Mouse (Mus musculus) CH12.LX (cell line): ENCODE results near the gene Npcd. TPM values are rescaled to one million over a fixed set of nuclear protein-coding genes. Genes with fewer than 3 reads are reported as not detected.

Experiments
- DNase-seq: peaks from one replicate; pipeline ENCODE4 v3.0.0-alpha.2; 2013; ENCODE audit errors: extremely low read depth
- H3K27ac ChIP-seq: 2 replicates; pipeline ENCODE4 v1.5.1; 2012; ENCODE audit warnings: low read depth, mild to moderate bottlenecking, control low read depth, moderate library complexity; ENCODE audit not compliant: insufficient read depth
- H3K27me3 ChIP-seq: replicated peaks from 2 replicates; pipeline ENCODE3; 2012; ENCODE audit warnings: inconsistent platforms
- H3K36me3 ChIP-seq, 2 experiments: replicated peaks in 1 of 2; 2 replicates each; pipeline versions ENCODE3 to v1.6.1; 2012; ENCODE audit warnings: inconsistent platforms in 1 of 2, low read length in 1 of 2, mild to moderate bottlenecking in 1 of 2, mixed read lengths in 1 of 2, moderate library complexity in 1 of 2; ENCODE audit not compliant: control insufficient read depth in 1 of 2, insufficient read depth in 1 of 2
- H3K4me1 ChIP-seq, 2 experiments: 2 replicates each; pipeline ENCODE4 v1.6.1; 2012; ENCODE audit warnings: inconsistent platforms in 1 of 2, moderate library complexity in 1 of 2; ENCODE audit not compliant: insufficient read depth in 2 of 2, control insufficient read depth in 1 of 2
- H3K4me2 ChIP-seq: 2 replicates; pipeline ENCODE4 v1.6.1; 2012; ENCODE audit warnings: low read depth, mild to moderate bottlenecking, control low read depth; ENCODE audit not compliant: poor library complexity, insufficient read depth, severe bottlenecking
- H3K4me3 ChIP-seq, 3 experiments: fragments of 150-350 bp in 1 of 3; sonication (generic) in 1 of 3; replicated peaks in 1 of 3; 2 replicates each; pipeline versions ENCODE3 to v1.5.1; 2011 to 2012; ENCODE audit warnings: low read depth in 2 of 3, low read length in 2 of 3, mild to moderate bottlenecking in 2 of 3, moderate library complexity in 2 of 3, control low read depth in 1 of 3, improper control_type of control experiment in 1 of 3, inconsistent platforms in 1 of 3, mixed read lengths in 1 of 3; ENCODE audit not compliant: poor library complexity in 1 of 3
- H3K79me2 ChIP-seq: replicated peaks from 2 replicates; pipeline ENCODE4 v1.6.1; 2012; ENCODE audit warnings: mild to moderate bottlenecking, moderate library complexity; ENCODE audit not compliant: control insufficient read depth, poor library complexity, insufficient read depth, severe bottlenecking; ENCODE audit errors: extremely low read depth
- H3K9ac ChIP-seq: 2 replicates; pipeline ENCODE4 v1.6.1; 2012; ENCODE audit warnings: low read depth, mild to moderate bottlenecking, control low read depth, moderate library complexity; ENCODE audit not compliant: insufficient read depth
- H3K9me3 ChIP-seq: replicated peaks from 2 replicates; pipeline ENCODE3; 2012; ENCODE audit warnings: low read length, inconsistent platforms, mixed read lengths
- BHLHE40 ChIP-seq: IDR thresholded peaks from 2 replicates; pipeline ENCODE4 v1.6.1; 2011; ENCODE audit warnings: mild to moderate bottlenecking, low read depth, low read length, improper control_type of control experiment
- CHD2 ChIP-seq: IDR thresholded peaks from 2 replicates; pipeline ENCODE4 v1.6.1; 2011; ENCODE audit warnings: low read length, improper control_type of control experiment
- CTCF ChIP-seq, 2 experiments: IDR thresholded peaks in 1 of 2; conservative IDR thresholded peaks in 1 of 2; 2 replicates each; pipeline ENCODE4 v1.5.1; 2011 to 2012; ENCODE audit warnings: low read depth in 2 of 2, low read length in 2 of 2, improper control_type of control experiment in 1 of 2, inconsistent platforms in 1 of 2, mild to moderate bottlenecking in 1 of 2, moderate library complexity in 1 of 2
- E2F4 ChIP-seq: IDR thresholded peaks from 2 replicates; pipeline ENCODE4 v1.6.1; 2011; ENCODE audit warnings: low read depth, low read length, improper control_type of control experiment; ENCODE audit not compliant: insufficient replicate concordance
- EP300 ChIP-seq: IDR thresholded peaks from 2 replicates; pipeline ENCODE4 v1.6.1; 2011; ENCODE audit warnings: low read length, improper control_type of control experiment
- ETS1 ChIP-seq: conservative IDR thresholded peaks from 2 replicates; pipeline ENCODE4 v1.6.1; 2012; ENCODE audit warnings: low read depth, mild to moderate bottlenecking, inconsistent platforms, low read length, improper control_type of control experiment, moderate library complexity
- HCFC1 ChIP-seq: IDR thresholded peaks from 2 replicates; pipeline ENCODE4 v1.6.1; 2012; ENCODE audit warnings: low read depth, mild to moderate bottlenecking, inconsistent platforms, low read length, improper control_type of control experiment
- JUN ChIP-seq: IDR thresholded peaks from 2 replicates; pipeline ENCODE4 v1.6.1; 2011; ENCODE audit warnings: low read depth, mild to moderate bottlenecking, low read length, improper control_type of control experiment, moderate library complexity; ENCODE audit not compliant: insufficient read depth
- JUND ChIP-seq: conservative IDR thresholded peaks from 2 replicates; pipeline ENCODE4 v1.6.1; 2011; ENCODE audit warnings: low read depth, low read length, improper control_type of control experiment
- KAT2A ChIP-seq: IDR thresholded peaks from 2 replicates; pipeline ENCODE4 v1.6.1; 2012; ENCODE audit warnings: low read length, improper control_type of control experiment, inconsistent platforms; ENCODE audit not compliant: insufficient replicate concordance
- MAFK ChIP-seq: IDR thresholded peaks from 2 replicates; pipeline ENCODE4 v1.6.1; 2011; ENCODE audit warnings: low read length, improper control_type of control experiment; ENCODE audit not compliant: insufficient replicate concordance
- MAZ ChIP-seq: IDR thresholded peaks from 2 replicates; pipeline ENCODE4 v1.6.1; 2012; ENCODE audit warnings: low read depth, mild to moderate bottlenecking, inconsistent platforms, low read length, improper control_type of control experiment, moderate library complexity
- MEF2A ChIP-seq: IDR thresholded peaks from 2 replicates; pipeline ENCODE4 v1.6.1; 2014; ENCODE audit warnings: low read depth, mild to moderate bottlenecking, inconsistent platforms, low read length, improper control_type of control experiment, borderline replicate concordance
- MXI1 ChIP-seq: IDR thresholded peaks from 2 replicates; pipeline ENCODE4 v1.6.1; 2011; ENCODE audit warnings: mild to moderate bottlenecking, low read depth, low read length, improper control_type of control experiment
- MYC ChIP-seq: IDR thresholded peaks from 2 replicates; pipeline ENCODE4 v1.6.1; 2011; ENCODE audit warnings: low read depth, mild to moderate bottlenecking, improper control_type of control experiment, low read length
- NELFE ChIP-seq: IDR thresholded peaks from 2 replicates; pipeline ENCODE4 v1.6.1; 2011; ENCODE audit warnings: low read depth, low read length, improper control_type of control experiment
- NRF1 ChIP-seq: IDR thresholded peaks from 2 replicates; pipeline ENCODE4 v1.6.1; 2014; ENCODE audit warnings: low read depth, mild to moderate bottlenecking, inconsistent platforms, low read length, improper control_type of control experiment, moderate library complexity
- POLR2AphosphoS2 ChIP-seq: IDR thresholded peaks from 2 replicates; pipeline ENCODE4 v1.6.1; 2011; ENCODE audit warnings: low read depth, low read length, improper control_type of control experiment
- RAD21 ChIP-seq: IDR thresholded peaks from 2 replicates; pipeline ENCODE4 v1.6.1; 2011; ENCODE audit warnings: low read depth, mild to moderate bottlenecking, low read length, improper control_type of control experiment, moderate library complexity
- RCOR1 ChIP-seq: conservative IDR thresholded peaks from 2 replicates; pipeline ENCODE4 v1.6.1; 2012; ENCODE audit warnings: low read depth, mild to moderate bottlenecking, inconsistent platforms, low read length, improper control_type of control experiment
- TCF12 ChIP-seq: IDR thresholded peaks from 2 replicates; pipeline ENCODE4 v1.6.1; 2014; ENCODE audit warnings: low read depth, mild to moderate bottlenecking, inconsistent platforms, low read length, improper control_type of control experiment
- USF1 ChIP-seq: IDR thresholded peaks from 2 replicates; pipeline ENCODE4 v1.6.1; 2014; ENCODE audit warnings: low read depth, mild to moderate bottlenecking, inconsistent platforms, low read length, improper control_type of control experiment
- ZC3H11A ChIP-seq: IDR thresholded peaks from 2 replicates; pipeline ENCODE4 v1.6.1; 2012; ENCODE audit warnings: low read depth, mild to moderate bottlenecking, inconsistent platforms, low read length, improper control_type of control experiment
- ZNF384 ChIP-seq: IDR thresholded peaks from 2 replicates; pipeline ENCODE4 v1.6.1; 2012; ENCODE audit warnings: low read depth, low read length, improper control_type of control experiment, inconsistent platforms
- dilution Hi-C: fragments of 300-500 bp; cut with MboI; formaldehyde crosslinking; loops from 2 replicates; pipeline ENCODE4 v1.14.3; 2020; ENCODE audit warnings: low sequenced_read_pairs; ENCODE audit not compliant: extremely low pct_unique_long_range_greater_than_20kb, extremely low pct_ligation_motif_present
- in situ Hi-C: fragments of 300-500 bp; cut with MboI; formaldehyde crosslinking; loops from 3 replicates; pipeline ENCODE4 v1.14.3; 2019; ENCODE audit warnings: low sequenced_read_pairs, low pct_ligation_motif_present, low pct_unique_long_range_greater_than_20kb, mixed read lengths
- polyA plus RNA-seq: library from polyadenylated mRNA; unstranded; fragments of >175 nt; gene quantifications from 2 replicates; pipeline ENCODE4 v1.2.1, GENCODE M21; 2012; ENCODE audit warnings: low read depth; ENCODE audit not compliant: insufficient read length
- total RNA-seq, 2 experiments: library from RNA; depleted of rRNA; stranded (reverse); fragments of 300-350 nt in 1 of 2; fragments of >200 nt in 1 of 2; gene quantifications; 2 replicates each; pipeline ENCODE4 v1.2.3; 2012 to 2014

The Npcd gene
- total and polyA plus RNA-seq, 3 experiments = 0.59 TPM; not detected in 2

DNA sequence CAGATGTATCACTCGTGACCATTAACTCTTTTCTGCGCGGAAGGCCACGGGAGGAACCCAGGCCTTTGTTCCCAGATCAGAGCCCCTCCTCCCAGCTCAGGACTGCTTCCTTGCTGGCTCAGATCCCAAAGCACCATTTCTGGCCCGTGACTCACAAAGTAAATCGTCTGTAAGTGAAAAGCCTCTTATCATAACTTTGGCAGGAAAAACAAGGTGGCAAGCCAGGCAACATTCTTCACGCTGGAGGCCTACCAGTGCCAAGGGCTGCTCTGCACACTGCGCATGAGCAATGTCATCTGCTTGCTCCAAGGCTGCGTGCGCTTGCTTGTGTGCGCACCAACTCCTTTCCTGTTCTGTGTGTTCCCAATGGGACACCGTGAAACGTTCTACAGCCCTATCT, 45.3 kb upstream of the Npcd start:
- H3K27ac ChIP-seq = no peak overlapping the region; the same call in 1 of the 2 replicates
- peaks cover 3 to 11% of the 10 kb centered on the region in 2 experiments; a peak in 2 of 4 replicates for H3K4me1 ChIP-seq
- TF ChIP-seq JUN (no peak), BHLHE40 (no peak), CTCF (conservative IDR thresholded peaks at IDR 0.05 in 1 of 2, IDR thresholded peaks at IDR 0.05 in 1 of 2; ENCODE audit: low read depth in 2 of 2, low read length in 2 of 2) (no peak)
- TF ChIP-seq, all 38 proteins: peak for 0
- Histone ChIP-seq H3K9ac (no peak overlapping the region), H3K79me2 (no peaks in the 10 kb centered on the region), H3K4me2 (no peak overlapping the region), H3K36me3 (no peaks in the 10 kb centered on the region), H3K9me3 (no peaks in the 10 kb centered on the region), H3K27me3 (no peaks in the 10 kb centered on the region), H3K4me3 (no peak overlapping the region)
- in situ Hi-C loops = no loop called here
- dilution Hi-C loops = no loop called here
- DNase-seq = no peak

DNA sequence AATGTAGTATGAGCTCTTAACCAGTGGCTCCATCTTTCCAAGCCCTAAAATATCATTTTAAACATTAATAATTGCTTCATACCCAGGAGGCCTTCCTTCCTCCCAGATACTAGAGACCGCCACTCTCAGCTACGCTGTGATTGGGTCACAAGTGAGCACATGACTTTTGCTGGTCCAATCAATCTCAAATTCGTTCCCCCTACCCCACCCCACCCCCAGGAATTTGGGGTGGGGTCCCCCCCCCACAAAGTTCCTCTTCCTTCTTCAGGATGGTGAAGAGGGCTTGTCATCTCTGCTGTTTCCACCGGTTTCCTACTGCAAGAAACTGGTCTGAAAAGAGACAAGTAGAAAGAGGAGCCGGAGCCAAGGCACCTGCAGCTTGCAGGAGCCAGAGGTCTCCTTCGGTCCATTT, 44.7 kb upstream of the Npcd start:
- no peaks in the 10 kb centered on the region for H3K9me3 ChIP-seq
- no peak for DNase-seq
- no peak overlapping the region for H3K4me3 ChIP-seq
- no peaks in the 10 kb centered on the region for H3K79me2 ChIP-seq
- no peak overlapping the region for H3K27ac ChIP-seq
- H3K36me3 ChIP-seq = no peaks in the 10 kb centered on the region
- H3K4me1 ChIP-seq = peaks cover 3 to 11% of the 10 kb centered on the region in 2 experiments; a peak in 2 of 4 replicates
- TF ChIP-seq POLR2AphosphoS2 (no peak), ZC3H11A (no peak), EP300 (no peak), JUN (no peak), NRF1 (no peak), ETS1 (no peak), MAFK (no peak), MAZ (no peak), JUND (no peak), CTCF (conservative IDR thresholded peaks at IDR 0.05 in 1 of 2, IDR thresholded peaks at IDR 0.05 in 1 of 2; ENCODE audit: low read depth in 2 of 2, low read length in 2 of 2) (no peak), TCF12 (no peak)
- TF ChIP-seq, all 38 proteins: peak for 0
- dilution Hi-C loops (no loop called here), in situ Hi-C loops (no loop called here)
- Histone ChIP-seq H3K27me3 (no peaks in the 10 kb centered on the region), H3K4me2 (no peak overlapping the region), H3K9ac (no peak overlapping the region)

DNA sequence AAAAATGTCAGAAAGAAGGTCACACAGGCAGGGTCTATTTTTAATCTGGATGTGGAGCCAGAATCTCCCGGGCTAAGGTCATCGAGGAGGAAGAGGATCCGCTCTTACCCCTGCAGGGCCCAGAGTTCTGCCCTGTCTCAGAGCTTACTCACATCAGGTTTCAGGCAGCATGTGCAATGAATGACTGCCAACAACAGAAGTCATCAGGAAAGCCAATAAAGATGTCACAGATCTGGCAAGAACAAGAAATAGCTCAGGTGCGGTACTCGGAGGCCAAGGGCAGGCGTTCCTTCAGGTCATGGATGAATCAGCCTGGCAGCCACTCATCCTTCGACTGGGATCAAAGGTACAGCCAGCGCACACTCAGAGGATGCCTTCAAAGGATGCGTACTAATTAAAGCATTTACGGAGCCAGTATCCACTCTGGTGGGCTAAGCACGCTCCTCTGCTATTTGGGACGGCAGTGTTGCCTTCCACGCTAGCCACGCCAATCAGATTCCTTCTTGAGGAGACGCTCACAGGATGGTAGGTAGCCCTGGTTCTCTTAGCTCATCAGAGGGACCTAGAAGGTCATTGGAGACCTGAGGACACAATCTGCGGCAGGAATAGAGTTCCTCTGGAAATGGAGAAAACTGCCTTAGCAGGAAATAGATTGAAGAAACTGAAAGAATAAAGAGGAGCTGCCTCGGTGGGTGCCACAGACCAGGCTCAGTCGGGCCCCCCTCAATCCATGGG, 41.4 kb upstream of the Npcd start:
- H3K27me3 ChIP-seq = no peaks in the 10 kb centered on the region
- H3K27ac ChIP-seq = no peak overlapping the region
- peaks cover 2% of the 10 kb centered on the region for H3K9me3 ChIP-seq
- no peak overlapping the region for H3K4me2 ChIP-seq
- DNase-seq = no peak
- H3K79me2 ChIP-seq = no peaks in the 10 kb centered on the region
- no peaks in the 10 kb centered on the region for H3K36me3 ChIP-seq
- H3K4me1 ChIP-seq = peaks cover 0 to 4% of the 10 kb centered on the region in 2 experiments; a peak in 1 of 4 replicates
- H3K9ac ChIP-seq = no peak overlapping the region
- in situ Hi-C loops (no loop called here), dilution Hi-C loops (no loop called here)
- no peak overlapping the region for H3K4me3 ChIP-seq
- no peak for TF ChIP-seq CHD2
- no peak for TF ChIP-seq MAFK
- no peak for TF ChIP-seq ZNF384
- no peak for TF ChIP-seq EP300
- no peak for TF ChIP-seq E2F4
- TF ChIP-seq MYC = no peak
- TF ChIP-seq ETS1 = no peak
- TF ChIP-seq RCOR1 = no peak
- TF ChIP-seq MXI1 = no peak
- no peak for TF ChIP-seq RAD21
- TF ChIP-seq HCFC1 = no peak
- TF ChIP-seq KAT2A = no peak
- no peak for TF ChIP-seq NELFE
- no peak for TF ChIP-seq MEF2A
- no peak for TF ChIP-seq POLR2AphosphoS2
- TF ChIP-seq USF1 = no peak
- no peak for TF ChIP-seq CTCF (conservative IDR thresholded peaks at IDR 0.05 in 1 of 2, IDR thresholded peaks at IDR 0.05 in 1 of 2; ENCODE audit: low read depth in 2 of 2, low read length in 2 of 2)
